Mouse (Mus musculus): ENCODE results near the gene Dcakd.

Dcakd gene

DNA sequence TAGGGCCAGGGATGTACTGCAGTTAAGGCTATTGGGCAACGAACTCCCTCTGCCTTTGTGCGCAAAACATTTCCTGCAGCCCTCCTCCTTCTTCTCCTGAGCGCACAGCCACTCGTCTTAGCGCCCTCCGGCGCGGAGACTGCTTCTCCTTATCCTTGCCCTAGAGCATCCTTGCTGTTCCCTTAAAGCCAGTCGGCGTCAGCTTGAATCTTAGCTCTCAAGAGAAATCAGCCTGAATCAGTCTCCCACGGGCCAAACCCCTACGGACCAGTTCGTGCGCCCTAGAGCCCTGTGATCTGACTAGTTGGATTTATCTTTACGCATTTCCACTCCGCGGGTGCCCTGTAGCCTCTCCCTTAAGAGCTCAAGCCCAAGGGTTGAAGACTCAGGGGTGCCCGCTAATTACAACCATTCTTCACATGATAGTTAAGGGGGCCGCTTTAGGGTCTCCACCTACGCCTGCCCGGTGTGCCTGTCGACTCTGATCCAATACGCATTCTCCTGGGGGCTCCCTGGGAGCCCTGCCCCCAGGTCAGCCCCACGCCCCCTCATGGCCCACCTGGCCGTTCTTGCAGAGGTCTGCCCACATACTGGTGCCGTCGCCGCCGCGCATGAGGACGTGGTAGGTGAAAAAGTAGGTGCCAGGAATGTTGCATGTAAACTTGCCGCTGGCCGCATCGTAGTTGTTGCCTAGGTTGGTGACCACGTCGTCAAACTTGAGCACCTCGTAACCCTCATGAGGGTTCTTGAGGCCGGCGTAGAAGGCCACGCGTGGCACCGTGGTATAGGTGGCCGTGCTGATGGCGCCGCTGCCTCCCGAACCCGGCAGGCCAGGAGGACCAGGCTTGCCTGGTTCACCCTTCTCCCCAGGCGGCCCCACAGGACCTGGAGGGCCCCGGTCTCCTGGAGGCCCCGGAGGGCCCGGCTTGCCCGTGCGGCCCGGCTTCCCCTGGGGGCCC, 82.5 kb downstream of the Dcakd start:
- no peak for DNase-seq (ENCODE audit: low spot score in 2 of 2)

Data from right cerebral cortex, postnatal 36 days (tissue).